Mouse (Mus musculus): Measurements from ENCODE around the gene Zfp622. TPM values are rescaled to one million over a fixed set of nuclear protein-coding genes. Genes with fewer than 3 reads are reported as not detected.
A peak's percentile ranks its signal among the peaks of the same experiment; 100 is the strongest.
"Not testable (repeated sequence)": the region's sequence is repeated elsewhere in the genome, so short reads cannot be mapped to it uniquely, and the experiment has no call there.

Gene Zfp622
- polyA plus RNA-seq, 1 experiment: 6.5 TPM

- TF ChIP-seq POLR2A (IDR thresholded peaks at IDR 0.05; ENCODE audit: control insufficient read depth, low read depth, low read length) (no peak), CTCF (IDR thresholded peaks at IDR 0.05; ENCODE audit: control insufficient read depth, insufficient read depth, insufficient replicate concordance, low read depth, low read length) (no peak)
- Histone ChIP-seq H3K4me3 (ENCODE audit: control insufficient read depth, low read depth, low read length) (no peak overlapping the region), H3K4me1 (ENCODE audit: control insufficient read depth, insufficient read depth, low read length) (no peaks in the 10 kb centered on the region)
Observed at GRCm38 (mm10) chr15:25971596-25971995, 12.6 kb upstream of the Zfp622 start.

GRCm38 (mm10) chr15:25972758-25973157, 11.4 kb upstream of the Zfp622 start:
- Histone ChIP-seq H3K4me3 (ENCODE audit: control insufficient read depth, low read depth, low read length) (no peak overlapping the region), H3K27ac (ENCODE audit: control insufficient read depth, insufficient read depth, low read depth, low read length) (no peak overlapping the region), H3K27me3 (ENCODE audit: control insufficient read depth, insufficient read depth, low read length) (no peaks in the 10 kb centered on the region), H3K36me3 (ENCODE audit: control insufficient read depth, insufficient read depth, low read length) (no peaks in the 10 kb centered on the region), H3K4me1 (ENCODE audit: control insufficient read depth, insufficient read depth, low read length) (no peaks in the 10 kb centered on the region)
- no peak for TF ChIP-seq POLR2A (IDR thresholded peaks at IDR 0.05; ENCODE audit: control insufficient read depth, low read depth, low read length)
- TF ChIP-seq CTCF (IDR thresholded peaks at IDR 0.05; ENCODE audit: control insufficient read depth, insufficient read depth, insufficient replicate concordance, low read depth, low read length): no peak

More at GRCm38 (mm10) chr15:25971596-25971995, 12.6 kb upstream of the Zfp622 start:
- no peak overlapping the region for H3K27ac ChIP-seq (ENCODE audit: control insufficient read depth, insufficient read depth, low read depth, low read length)
- no peaks in the 10 kb centered on the region for H3K27me3 ChIP-seq (ENCODE audit: control insufficient read depth, insufficient read depth, low read length)
- H3K36me3 ChIP-seq (ENCODE audit: control insufficient read depth, insufficient read depth, low read length): no peaks in the 10 kb centered on the region

- Histone ChIP-seq H3K4me3 (ENCODE audit: control insufficient read depth, low read depth, low read length) (no peak overlapping the region), H3K27ac (ENCODE audit: control insufficient read depth, insufficient read depth, low read depth, low read length) (no peak overlapping the region), H3K36me3 (ENCODE audit: control insufficient read depth, insufficient read depth, low read length) (no peaks in the 10 kb centered on the region), H3K4me1 (ENCODE audit: control insufficient read depth, insufficient read depth, low read length) (no peaks in the 10 kb centered on the region), H3K27me3 (ENCODE audit: control insufficient read depth, insufficient read depth, low read length) (no peaks in the 10 kb centered on the region)
- no peak for TF ChIP-seq POLR2A (IDR thresholded peaks at IDR 0.05; ENCODE audit: control insufficient read depth, low read depth, low read length)
- TF ChIP-seq CTCF (IDR thresholded peaks at IDR 0.05; ENCODE audit: control insufficient read depth, insufficient read depth, insufficient replicate concordance, low read depth, low read length): no peak
Observed at GRCm38 (mm10) chr15:25974352-25974751, 9.8 kb upstream of the Zfp622 start.

GRCm38 (mm10) chr15:25975810-25976209, 8.4 kb upstream of the Zfp622 start:
- no peak for TF ChIP-seq CTCF (IDR thresholded peaks at IDR 0.05; ENCODE audit: control insufficient read depth, insufficient read depth, insufficient replicate concordance, low read depth, low read length)
- no peak for TF ChIP-seq POLR2A (IDR thresholded peaks at IDR 0.05; ENCODE audit: control insufficient read depth, low read depth, low read length)
- no peak overlapping the region for H3K4me3 ChIP-seq (ENCODE audit: control insufficient read depth, low read depth, low read length)

GRCm38 (mm10) chr15:25983614-25984013, 552 bp upstream of the Zfp622 start:
- not testable (repeated sequence) for H3K27me3 ChIP-seq (ENCODE audit: control insufficient read depth, insufficient read depth, low read length); H3K4me1 ChIP-seq (ENCODE audit: control insufficient read depth, insufficient read depth, low read length); H3K36me3 ChIP-seq (ENCODE audit: control insufficient read depth, insufficient read depth, low read length)
- peak overlapping the region; percentile 93 for H3K4me3 ChIP-seq (ENCODE audit: control insufficient read depth, low read depth, low read length)
- H3K27ac ChIP-seq (ENCODE audit: control insufficient read depth, insufficient read depth, low read depth, low read length): peak overlapping the region; percentile 88

More at GRCm38 (mm10) chr15:25975810-25976209, 8.4 kb upstream of the Zfp622 start:
- Histone ChIP-seq H3K4me1 (ENCODE audit: control insufficient read depth, insufficient read depth, low read length) (no peaks in the 10 kb centered on the region), H3K27ac (ENCODE audit: control insufficient read depth, insufficient read depth, low read depth, low read length) (no peak overlapping the region), H3K36me3 (ENCODE audit: control insufficient read depth, insufficient read depth, low read length) (no peaks in the 10 kb centered on the region), H3K27me3 (ENCODE audit: control insufficient read depth, insufficient read depth, low read length) (no peaks in the 10 kb centered on the region)

GRCm38 (mm10) chr15:25984734-25985492, 747 bp downstream of the Zfp622 start:
- no peaks in the 10 kb centered on the region for H3K36me3 ChIP-seq (ENCODE audit: control insufficient read depth, insufficient read depth, low read length)
- H3K4me3 ChIP-seq (ENCODE audit: control insufficient read depth, low read depth, low read length): peak overlapping the region; percentile 93
- H3K27ac ChIP-seq (ENCODE audit: control insufficient read depth, insufficient read depth, low read depth, low read length): peak overlapping the region; percentile 75
- no peaks in the 10 kb centered on the region for H3K27me3 ChIP-seq (ENCODE audit: control insufficient read depth, insufficient read depth, low read length)
- peaks cover 6% of the 10 kb centered on the region for H3K4me1 ChIP-seq (ENCODE audit: control insufficient read depth, insufficient read depth, low read length)
- no peak for TF ChIP-seq CTCF (IDR thresholded peaks at IDR 0.05; ENCODE audit: control insufficient read depth, insufficient read depth, insufficient replicate concordance, low read depth, low read length)

DNA sequence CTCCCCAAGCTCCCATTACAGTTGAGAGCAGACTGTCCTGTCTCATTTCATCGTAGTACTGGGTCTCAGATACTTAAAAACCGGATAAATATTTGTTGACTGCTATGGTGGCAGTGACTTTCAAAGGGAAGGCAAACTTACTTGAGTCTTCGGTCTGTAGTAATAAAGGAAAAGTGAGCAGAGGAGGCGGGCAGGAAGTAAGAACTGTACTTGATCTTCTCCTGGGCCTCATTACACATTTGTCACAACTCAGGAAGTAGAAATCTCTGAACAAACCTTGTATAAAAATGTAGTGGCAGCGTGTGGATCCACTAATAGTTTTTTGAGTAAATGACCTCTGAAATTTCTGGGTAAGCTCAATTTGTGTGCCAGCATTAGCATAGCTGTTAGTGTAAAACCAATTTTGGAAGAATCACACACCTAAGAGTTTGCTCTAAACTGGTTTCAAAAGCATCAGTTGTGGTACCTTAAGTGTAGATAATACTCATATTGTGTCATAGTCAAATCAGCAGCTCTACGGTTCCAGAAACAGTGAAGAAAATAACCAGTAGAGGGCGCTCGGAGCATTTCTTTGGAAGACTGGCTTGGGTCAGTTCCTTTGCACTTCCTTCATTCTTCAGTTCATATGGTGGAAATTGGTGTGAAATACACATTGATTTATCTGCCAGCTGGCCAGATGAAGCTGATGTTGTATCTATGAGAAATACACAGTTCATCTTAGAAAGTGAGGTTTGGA, 9.0 kb downstream of the Zfp622 start:
- peaks cover 7% of the 10 kb centered on the region for H3K36me3 ChIP-seq (ENCODE audit: control insufficient read depth, insufficient read depth, low read length)
- TF ChIP-seq CTCF (IDR thresholded peaks at IDR 0.05; ENCODE audit: control insufficient read depth, insufficient read depth, insufficient replicate concordance, low read depth, low read length) (no peak), POLR2A (IDR thresholded peaks at IDR 0.05; ENCODE audit: control insufficient read depth, low read depth, low read length) (no peak)
- no peaks in the 10 kb centered on the region for H3K4me1 ChIP-seq (ENCODE audit: control insufficient read depth, insufficient read depth, low read length)
- no peak overlapping the region for H3K4me3 ChIP-seq (ENCODE audit: control insufficient read depth, low read depth, low read length)
- H3K27me3 ChIP-seq (ENCODE audit: control insufficient read depth, insufficient read depth, low read length): no peaks in the 10 kb centered on the region
- H3K27ac ChIP-seq (ENCODE audit: control insufficient read depth, insufficient read depth, low read depth, low read length): no peak overlapping the region

Measured in testis, adult 2 months (tissue).